Mouse (Mus musculus) megakaryocyte, embryonic 14.5 days (primary cell): ENCODE measurements around the gene Syne3. TPM values are rescaled to one million over a fixed set of nuclear protein-coding genes. Genes with fewer than 3 reads are reported as not detected.

ENCODE experiments used
- H3K27me3 ChIP-seq: replicated peaks from 2 replicates; pipeline ENCODE3; 2012; ENCODE audit warnings: inconsistent platforms
- H3K36me3 ChIP-seq: replicated peaks from 2 replicates; pipeline ENCODE3; 2012; ENCODE audit warnings: low read length, inconsistent platforms, mixed read lengths
- H3K4me1 ChIP-seq: 2 replicates; pipeline ENCODE4 v1.6.1; 2012; ENCODE audit warnings: inconsistent platforms
- H3K4me3 ChIP-seq: replicated peaks from 2 replicates; pipeline ENCODE3; 2012; ENCODE audit warnings: moderate library complexity, mild to moderate bottlenecking, inconsistent platforms
- H3K9me3 ChIP-seq: 2 replicates; pipeline ENCODE4 v1.6.1; 2012; ENCODE audit warnings: inconsistent platforms
- FLI1 ChIP-seq: IDR thresholded peaks from 2 replicates; pipeline ENCODE4 v1.6.1; 2012; ENCODE audit warnings: low read length, inconsistent platforms, mixed read lengths
- GATA1 ChIP-seq: IDR thresholded peaks from 3 replicates; pipeline ENCODE4 v1.6.1; 2012; ENCODE audit warnings: mixed read lengths, low read length, inconsistent platforms, borderline replicate concordance
- polyA plus RNA-seq: library from polyadenylated mRNA; stranded (reverse); fragments of >175 nt; gene quantifications from 2 replicates; pipeline ENCODE4 v1.2.3, GENCODE M21; 2012; ENCODE audit warnings: low replicate concordance; ENCODE audit not compliant: insufficient read depth

Syne3 gene
- polyA plus RNA-seq, 1 experiment: 6.8 TPM

DNA sequence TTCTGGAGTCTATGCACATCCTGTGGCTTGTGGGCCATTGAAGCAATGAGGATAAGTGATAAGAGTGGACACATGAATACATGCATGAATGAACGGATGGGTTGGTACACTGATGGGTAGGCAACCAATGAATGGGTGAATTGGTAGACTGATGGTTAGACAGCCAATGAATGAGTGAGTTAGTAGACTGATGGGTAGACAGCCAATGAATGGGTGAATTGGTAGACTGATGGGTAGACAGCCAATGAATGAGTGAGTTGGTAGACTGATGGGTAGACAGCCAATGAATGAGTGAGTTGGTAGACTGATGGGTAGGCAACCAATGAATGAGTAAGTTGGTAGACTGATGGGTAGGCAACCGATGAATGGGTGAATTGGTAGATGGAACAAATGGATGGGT lies 91.7 kb downstream of the Syne3 start:
- no peak overlapping the region for H3K4me3 ChIP-seq
- no peaks in the 10 kb centered on the region for H3K36me3 ChIP-seq
- peaks cover 14% of the 10 kb centered on the region for H3K9me3 ChIP-seq
- peaks cover 26% of the 10 kb centered on the region for H3K27me3 ChIP-seq
- peaks cover 5% of the 10 kb centered on the region for H3K4me1 ChIP-seq
- no peak for TF ChIP-seq FLI1
- TF ChIP-seq GATA1: no peak

DNA sequence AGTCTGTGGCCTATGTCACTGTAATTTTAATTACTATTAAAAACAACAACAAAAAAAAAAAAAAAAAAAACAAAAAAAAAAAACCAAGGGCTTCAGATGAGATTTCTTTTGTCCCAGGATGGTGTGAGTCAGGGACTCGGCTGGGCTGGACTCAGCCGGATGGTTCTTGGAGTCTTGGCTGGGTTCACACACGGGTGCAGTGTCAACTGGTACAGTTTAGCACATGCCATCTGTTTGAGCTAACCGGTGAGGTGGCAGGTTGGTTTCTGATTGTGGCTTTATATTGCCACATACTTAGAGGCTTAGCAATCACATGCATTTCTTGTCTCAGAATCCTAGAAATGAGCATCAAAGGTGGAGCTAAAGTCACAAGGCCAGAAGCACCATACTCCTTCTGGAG lies 92.3 kb downstream of the Syne3 start:
- no peak for TF ChIP-seq GATA1
- no peak for TF ChIP-seq FLI1
- Histone ChIP-seq H3K4me1 (no peaks in the 10 kb centered on the region; the same call in 1 of the 2 replicates), H3K36me3 (no peaks in the 10 kb centered on the region), H3K4me3 (no peak overlapping the region), H3K27me3 (peaks cover 26% of the 10 kb centered on the region), H3K9me3 (peaks cover 14% of the 10 kb centered on the region)

DNA sequence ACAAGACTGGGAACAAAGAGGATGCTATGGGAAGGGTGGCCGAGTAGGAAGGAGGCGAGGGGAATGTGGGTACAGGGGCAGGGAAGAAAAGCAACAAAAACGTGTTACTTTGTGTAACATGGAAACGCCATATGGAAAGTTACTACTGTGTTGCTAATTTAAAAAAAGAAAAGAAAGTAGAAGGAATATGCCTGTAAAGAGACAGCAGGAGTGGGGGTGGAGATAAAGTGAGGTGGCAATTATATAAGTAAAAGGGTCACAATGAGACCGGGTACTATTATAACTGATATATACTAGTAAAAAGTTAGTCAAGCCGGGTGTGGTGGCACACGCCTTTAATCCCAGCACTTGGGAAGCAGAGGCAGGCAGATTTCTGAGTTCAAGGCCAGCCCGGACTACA lies 92.8 kb downstream of the Syne3 start:
- peaks cover 25% of the 10 kb centered on the region for H3K27me3 ChIP-seq
- no peaks in the 10 kb centered on the region; the same call in 1 of the 2 replicates for H3K4me1 ChIP-seq
- peaks cover 14% of the 10 kb centered on the region for H3K9me3 ChIP-seq
- TF ChIP-seq FLI1: no peak
- no peak for TF ChIP-seq GATA1
- H3K4me3 ChIP-seq: no peak overlapping the region
- no peaks in the 10 kb centered on the region for H3K36me3 ChIP-seq

DNA sequence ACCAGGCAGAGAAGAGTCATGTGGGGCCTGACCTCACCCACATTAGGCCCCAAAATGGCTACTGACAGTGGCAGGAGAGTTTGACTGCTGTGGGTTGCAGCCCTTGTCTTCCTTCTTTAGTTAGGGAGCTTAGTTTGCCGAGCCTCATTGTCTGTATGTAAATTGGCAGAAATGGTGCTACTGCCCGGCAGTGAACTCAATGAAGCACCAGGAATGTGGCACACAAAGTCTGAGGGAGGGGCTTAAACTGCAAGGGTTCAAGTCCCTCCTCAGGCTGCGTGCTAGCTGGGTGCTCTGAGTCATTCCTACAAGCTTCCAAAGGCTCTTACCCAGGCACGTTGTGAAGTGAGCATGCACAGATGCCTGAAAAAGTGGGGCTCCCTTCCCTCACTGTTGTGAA lies 93.9 kb downstream of the Syne3 start:
- Histone ChIP-seq H3K4me3 (no peak overlapping the region), H3K36me3 (no peaks in the 10 kb centered on the region), H3K27me3 (peaks cover 23% of the 10 kb centered on the region), H3K9me3 (peaks cover 14% of the 10 kb centered on the region), H3K4me1 (no peaks in the 10 kb centered on the region)
- TF ChIP-seq GATA1 (no peak), FLI1 (no peak)

DNA sequence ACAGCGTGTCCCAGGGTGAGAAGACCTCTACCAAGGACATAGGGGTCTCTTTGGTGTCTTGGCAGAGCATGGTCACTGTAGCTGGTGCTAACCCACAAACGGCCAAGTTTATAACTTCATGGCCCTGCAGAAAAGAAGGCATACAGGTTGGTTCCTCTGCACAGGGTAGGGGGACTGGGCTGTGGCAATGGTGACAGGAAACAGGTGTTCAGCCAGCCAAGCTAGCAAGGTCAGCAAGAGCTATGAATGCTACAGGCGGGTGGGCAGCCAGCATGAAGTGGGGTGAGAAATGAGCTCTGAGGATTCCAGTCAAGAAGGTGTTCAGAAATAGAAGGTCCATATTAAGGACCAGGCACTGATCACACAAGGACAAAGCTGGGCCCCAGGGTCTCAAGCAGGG lies 96.6 kb downstream of the Syne3 start:
- Histone ChIP-seq H3K9me3 (peaks cover 14% of the 10 kb centered on the region), H3K4me1 (no peaks in the 10 kb centered on the region), H3K27me3 (peaks cover 28% of the 10 kb centered on the region), H3K4me3 (no peak overlapping the region), H3K36me3 (no peaks in the 10 kb centered on the region)
- no peak for TF ChIP-seq FLI1
- no peak for TF ChIP-seq GATA1

DNA sequence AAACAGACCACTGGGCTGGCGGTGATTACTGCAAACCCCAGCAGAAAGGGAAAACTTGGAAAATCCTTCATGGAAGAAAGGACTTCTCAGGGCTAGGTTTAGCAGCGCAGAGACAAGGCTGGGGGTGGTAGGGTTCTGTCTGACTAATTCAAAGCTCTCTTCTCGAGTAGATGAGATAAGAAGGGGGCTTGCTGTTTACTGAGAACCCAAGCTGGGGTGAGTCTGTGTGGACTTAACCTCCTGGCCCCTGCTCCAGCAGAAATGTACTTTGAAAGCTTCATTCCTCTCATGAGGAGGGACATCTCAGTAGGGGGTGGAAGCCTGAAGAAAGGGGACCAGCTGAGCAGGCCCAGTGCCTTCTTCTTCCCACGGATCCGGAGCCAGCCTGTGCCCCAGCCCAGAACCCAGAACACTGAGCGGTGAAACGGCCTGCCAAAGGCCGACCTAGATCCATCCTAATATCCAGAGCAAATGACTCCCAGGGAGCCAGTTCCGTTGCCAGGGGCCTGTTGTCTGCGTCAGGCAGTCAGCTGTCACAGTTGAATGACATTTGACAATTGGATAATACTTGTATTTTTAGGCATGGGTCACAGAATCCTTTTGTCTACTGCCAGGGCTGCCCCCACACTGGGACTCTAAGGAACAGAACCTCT lies 97.2 kb downstream of the Syne3 start:
- H3K4me1 ChIP-seq: no peaks in the 10 kb centered on the region
- no peaks in the 10 kb centered on the region for H3K36me3 ChIP-seq
- no peak for TF ChIP-seq FLI1
- no peak for TF ChIP-seq GATA1
- H3K9me3 ChIP-seq: peaks cover 15% of the 10 kb centered on the region
- H3K4me3 ChIP-seq: no peak overlapping the region
- H3K27me3 ChIP-seq: peaks cover 33% of the 10 kb centered on the region

DNA sequence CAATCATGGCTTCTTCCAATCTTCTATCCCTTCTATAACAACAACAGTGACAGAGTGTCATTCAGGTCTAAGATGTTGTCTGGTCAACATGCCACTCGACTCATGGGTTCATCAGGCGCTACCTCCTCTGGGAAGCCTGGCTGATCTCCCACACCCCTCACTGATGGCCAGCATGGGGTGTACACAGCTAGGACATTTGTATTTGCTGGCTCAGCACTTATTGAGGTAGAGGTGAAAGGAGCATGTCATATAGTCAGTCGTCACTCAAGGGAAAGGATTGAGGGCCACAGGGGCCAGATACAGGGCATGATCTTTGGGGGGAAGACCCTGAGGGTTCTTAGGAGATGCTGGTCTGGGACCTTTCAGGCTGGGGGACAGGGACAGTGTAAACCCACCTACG lies 99.9 kb downstream of the Syne3 start:
- peaks cover 27% of the 10 kb centered on the region for H3K9me3 ChIP-seq
- no peak overlapping the region for H3K4me3 ChIP-seq
- no peaks in the 10 kb centered on the region for H3K4me1 ChIP-seq
- TF ChIP-seq GATA1: no peak
- no peak for TF ChIP-seq FLI1
- no peaks in the 10 kb centered on the region for H3K36me3 ChIP-seq
- H3K27me3 ChIP-seq: peaks cover 33% of the 10 kb centered on the region

DNA sequence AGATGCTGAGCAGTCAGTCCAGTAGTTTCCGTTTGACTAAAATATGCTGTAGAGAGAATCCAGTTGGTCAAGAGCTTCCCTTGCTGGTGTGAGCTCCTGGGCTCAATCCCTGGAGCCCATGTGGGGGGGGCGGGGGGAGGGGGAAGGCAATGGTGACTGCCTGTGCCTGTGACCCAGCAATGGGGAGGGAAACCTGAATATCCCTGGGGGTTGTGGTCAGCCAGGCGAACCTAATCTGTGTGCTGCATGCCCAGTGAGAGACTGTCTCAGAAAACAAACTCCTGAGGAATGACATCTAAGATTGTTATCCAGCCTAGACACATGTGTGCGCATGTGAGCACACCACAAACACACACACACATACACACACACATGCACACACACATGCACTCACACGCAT lies 100.6 kb downstream of the Syne3 start:
- no peaks in the 10 kb centered on the region for H3K36me3 ChIP-seq
- H3K27me3 ChIP-seq: peaks cover 31% of the 10 kb centered on the region
- H3K4me3 ChIP-seq: no peak overlapping the region

DNA sequence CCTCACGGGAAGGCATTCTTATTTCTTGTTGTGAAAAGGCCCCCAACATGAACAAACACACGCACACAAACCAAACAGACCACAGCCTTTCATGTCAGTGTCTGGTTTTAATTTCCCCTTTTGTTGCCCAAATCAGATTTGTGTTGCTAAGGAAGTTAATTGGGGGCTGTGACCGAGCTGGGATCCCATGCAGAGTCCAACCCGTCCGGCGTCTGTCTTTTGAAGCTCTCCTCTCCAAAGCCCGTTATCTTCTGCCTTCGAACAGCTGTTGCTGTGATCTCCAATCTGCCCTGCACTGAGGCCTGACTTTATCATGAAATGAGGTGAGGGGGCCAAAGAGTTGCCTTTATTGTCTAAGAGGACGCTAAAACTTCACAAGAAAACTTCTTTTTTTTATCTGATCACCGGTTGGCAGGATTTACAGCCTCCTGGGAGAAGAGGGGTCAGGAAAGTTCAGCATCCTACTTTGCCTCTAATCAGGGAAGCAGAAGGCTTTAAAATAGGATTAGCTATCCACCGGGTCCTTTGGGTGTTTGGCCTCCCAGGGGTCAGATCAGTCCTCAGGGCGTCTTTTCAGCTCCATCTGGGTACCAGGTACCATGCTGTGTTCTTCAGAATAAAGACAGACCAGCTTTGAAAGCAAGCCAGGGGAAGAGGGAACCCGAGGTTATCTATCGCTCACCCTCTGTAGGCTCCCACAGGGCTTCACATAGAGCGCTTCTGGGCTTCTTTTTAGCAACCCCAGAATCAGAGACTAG lies 101.4 kb downstream of the Syne3 start:
- Histone ChIP-seq H3K4me1 (no peaks in the 10 kb centered on the region), H3K9me3 (peaks cover 20% of the 10 kb centered on the region), H3K4me3 (no peak overlapping the region), H3K36me3 (no peaks in the 10 kb centered on the region), H3K27me3 (peaks cover 28% of the 10 kb centered on the region)
- TF ChIP-seq GATA1: no peak
- no peak for TF ChIP-seq FLI1

More for the DNA sequence above, 100.6 kb downstream of the Syne3 start:
- Histone ChIP-seq H3K9me3 (peaks cover 24% of the 10 kb centered on the region), H3K4me1 (no peaks in the 10 kb centered on the region)
- TF ChIP-seq FLI1: no peak

DNA sequence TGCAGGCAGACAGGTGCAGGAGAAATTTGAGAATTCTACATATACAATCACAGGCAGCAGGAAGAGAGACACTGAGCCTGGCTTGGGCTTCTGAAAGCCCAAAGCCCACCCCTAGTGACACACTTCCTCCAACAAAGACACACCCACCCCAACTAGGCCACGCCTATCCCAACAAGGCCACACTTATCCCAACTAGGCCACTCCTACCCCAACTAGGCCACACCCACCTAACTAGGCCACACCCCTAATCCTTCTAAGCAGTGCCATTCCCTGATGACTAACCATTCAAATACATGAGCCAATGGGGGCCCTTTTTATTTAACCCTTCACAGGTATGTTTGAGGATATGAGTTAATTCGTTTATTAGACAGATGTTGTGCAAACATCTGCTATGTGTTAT lies 102.5 kb downstream of the Syne3 start:
- H3K27me3 ChIP-seq: peaks cover 24% of the 10 kb centered on the region
- no peak overlapping the region for H3K4me3 ChIP-seq
- H3K36me3 ChIP-seq: no peaks in the 10 kb centered on the region
- TF ChIP-seq FLI1 (no peak), GATA1 (no peak)
- H3K4me1 ChIP-seq: no peaks in the 10 kb centered on the region
- peaks cover 20% of the 10 kb centered on the region for H3K9me3 ChIP-seq

DNA sequence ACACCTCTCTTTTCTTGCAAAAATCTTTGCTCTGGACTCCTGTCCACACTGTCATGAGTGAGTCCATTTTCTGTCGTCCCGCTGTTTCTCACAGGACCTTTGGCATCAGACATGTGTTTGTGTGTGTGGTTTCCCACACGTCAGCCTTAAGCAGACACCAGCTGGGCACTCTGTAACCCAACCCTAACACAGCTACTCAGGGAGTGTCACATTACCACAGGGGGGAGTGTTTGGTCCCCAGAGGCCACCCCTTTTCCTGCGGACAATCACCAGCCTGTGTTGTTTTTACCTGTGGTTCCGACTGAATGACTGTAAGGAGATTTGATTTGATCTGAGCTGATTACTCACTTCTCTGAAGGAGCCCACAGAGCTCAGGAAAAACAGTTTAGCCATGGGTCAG lies 105.5 kb downstream of the Syne3 start:
- Histone ChIP-seq H3K4me3 (no peak overlapping the region), H3K9me3 (peaks cover 20% of the 10 kb centered on the region), H3K27me3 (peaks cover 21% of the 10 kb centered on the region), H3K4me1 (no peaks in the 10 kb centered on the region), H3K36me3 (no peaks in the 10 kb centered on the region)
- TF ChIP-seq FLI1 (no peak), GATA1 (no peak)
